Mouse (Mus musculus): ENCODE results near the gene Rims3. TPM values are rescaled to one million over a fixed set of nuclear protein-coding genes. Genes with fewer than 3 reads are reported as not detected.

The Rims3 gene
- polyA plus RNA-seq, 1 experiment from 2014 or later: 1.1 TPM

DNA sequence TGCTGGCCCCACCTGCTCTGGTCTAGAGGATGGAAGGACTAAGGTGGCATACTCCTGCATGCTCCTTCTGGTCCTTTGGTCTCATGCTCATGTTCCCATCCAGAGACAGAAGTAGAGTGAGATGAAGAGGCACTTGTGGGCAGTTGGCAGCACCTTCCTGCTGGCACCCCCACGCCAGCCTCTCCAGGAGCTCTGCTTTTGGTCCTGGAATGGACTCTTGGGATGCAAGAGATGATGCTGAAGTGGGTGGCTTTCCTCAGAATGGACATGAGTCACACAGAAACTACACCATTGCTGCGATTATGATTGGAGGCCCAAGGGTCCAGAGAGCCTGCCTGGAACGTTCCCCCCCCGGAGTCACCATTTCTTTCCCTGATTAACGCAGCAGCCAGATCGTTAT, 5.7 kb upstream of the Rims3 start:
- Histone ChIP-seq H3K9me3 (ENCODE audit: low read depth, low read length) (no peaks in the 10 kb centered on the region), H3K27me3 (ENCODE audit: insufficient read depth, low read length) (no peaks in the 10 kb centered on the region), H3K36me3 (ENCODE audit: insufficient read depth) (no peaks in the 10 kb centered on the region), H3K4me2 (no peak overlapping the region), H3K27ac (ENCODE audit: low read depth) (no peak overlapping the region), H3K4me1 (ENCODE audit: insufficient read depth) (no peaks in the 10 kb centered on the region), H3K4me3 (ENCODE audit: low read depth, low read length) (no peak overlapping the region), H3K9ac (no peak overlapping the region)
- TF ChIP-seq CTCF (IDR thresholded peaks at IDR 0.05; ENCODE audit: low read depth): no peak
- ATAC-seq (ENCODE audit: insufficient read depth): no peak
- 70% methylated on average over 6 of the region's 6 CpGs for WGBS
- no peak for DNase-seq

DNA sequence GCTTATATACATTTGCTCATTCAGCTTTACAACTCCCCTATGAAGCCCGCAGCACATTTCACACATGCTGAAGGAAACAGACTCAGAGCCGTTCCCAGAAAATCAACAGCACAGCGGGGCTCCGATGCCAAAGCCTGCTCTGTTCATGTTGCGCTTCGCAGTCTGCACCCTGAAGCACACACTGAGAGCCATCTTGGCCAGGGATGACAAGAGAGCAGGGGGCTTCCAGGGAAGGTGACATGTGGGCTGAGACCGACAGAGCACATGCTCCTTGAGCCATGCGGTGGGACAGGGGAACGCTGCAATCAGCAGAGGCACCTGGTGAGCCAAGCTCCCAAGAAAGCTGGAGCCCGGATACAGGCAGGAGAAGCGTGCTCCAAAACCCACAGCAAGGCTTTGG, 5.2 kb upstream of the Rims3 start:
- DNase-seq: no peak
- H3K27ac ChIP-seq (ENCODE audit: low read depth): no peak overlapping the region
- H3K4me2 ChIP-seq: no peak overlapping the region
- 60% methylated on average over 11 of the region's 11 CpGs for WGBS
- H3K4me1 ChIP-seq (ENCODE audit: insufficient read depth): no peaks in the 10 kb centered on the region
- peaks cover 2% of the 10 kb centered on the region; the same call in 1 of the 2 replicates for H3K27me3 ChIP-seq (ENCODE audit: insufficient read depth, low read length)
- H3K36me3 ChIP-seq (ENCODE audit: insufficient read depth): no peaks in the 10 kb centered on the region
- TF ChIP-seq CTCF (IDR thresholded peaks at IDR 0.05; ENCODE audit: low read depth): no peak
- H3K4me3 ChIP-seq (ENCODE audit: low read depth, low read length): no peak overlapping the region
- no peak for ATAC-seq (ENCODE audit: insufficient read depth)
- H3K9ac ChIP-seq: no peak overlapping the region
- no peaks in the 10 kb centered on the region for H3K9me3 ChIP-seq (ENCODE audit: low read depth, low read length)

DNA sequence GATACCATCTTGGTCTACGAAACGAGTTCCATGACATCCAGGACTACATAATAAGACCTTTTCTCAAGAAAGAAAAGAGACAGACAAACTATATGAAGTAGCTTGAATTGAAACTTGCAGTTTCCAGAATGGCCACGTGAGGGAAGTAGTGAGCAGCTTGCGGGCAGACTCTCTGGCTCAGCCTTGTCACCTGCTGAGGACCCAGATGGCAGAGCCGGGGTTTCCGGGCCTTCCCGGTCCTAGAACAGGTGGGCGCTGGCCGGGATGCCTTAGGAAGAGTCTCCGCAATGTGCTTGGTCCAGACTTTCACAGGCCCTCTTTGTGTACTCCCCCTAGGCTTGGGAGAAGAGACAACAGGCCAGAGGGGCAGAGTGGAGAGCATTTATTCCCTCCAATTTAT, 3.7 kb upstream of the Rims3 start:
- Histone ChIP-seq H3K36me3 (ENCODE audit: insufficient read depth) (no peaks in the 10 kb centered on the region), H3K9ac (no peak overlapping the region), H3K4me1 (ENCODE audit: insufficient read depth) (no peaks in the 10 kb centered on the region), H3K4me3 (ENCODE audit: low read depth, low read length) (no peak overlapping the region), H3K27ac (ENCODE audit: low read depth) (no peak overlapping the region), H3K27me3 (ENCODE audit: insufficient read depth, low read length) (peaks cover 17% of the 10 kb centered on the region), H3K9me3 (ENCODE audit: low read depth, low read length) (no peaks in the 10 kb centered on the region), H3K4me2 (no peak overlapping the region)
- TF ChIP-seq CTCF (IDR thresholded peaks at IDR 0.05; ENCODE audit: low read depth): peak; percentile 87
- ATAC-seq (ENCODE audit: insufficient read depth) (0 out of 2 replicates have a peak, but pooled peaks have one; percentile 32), DNase-seq (peak; percentile 89)
- 3% methylated on average over 10 of the region's 10 CpGs for WGBS

DNA sequence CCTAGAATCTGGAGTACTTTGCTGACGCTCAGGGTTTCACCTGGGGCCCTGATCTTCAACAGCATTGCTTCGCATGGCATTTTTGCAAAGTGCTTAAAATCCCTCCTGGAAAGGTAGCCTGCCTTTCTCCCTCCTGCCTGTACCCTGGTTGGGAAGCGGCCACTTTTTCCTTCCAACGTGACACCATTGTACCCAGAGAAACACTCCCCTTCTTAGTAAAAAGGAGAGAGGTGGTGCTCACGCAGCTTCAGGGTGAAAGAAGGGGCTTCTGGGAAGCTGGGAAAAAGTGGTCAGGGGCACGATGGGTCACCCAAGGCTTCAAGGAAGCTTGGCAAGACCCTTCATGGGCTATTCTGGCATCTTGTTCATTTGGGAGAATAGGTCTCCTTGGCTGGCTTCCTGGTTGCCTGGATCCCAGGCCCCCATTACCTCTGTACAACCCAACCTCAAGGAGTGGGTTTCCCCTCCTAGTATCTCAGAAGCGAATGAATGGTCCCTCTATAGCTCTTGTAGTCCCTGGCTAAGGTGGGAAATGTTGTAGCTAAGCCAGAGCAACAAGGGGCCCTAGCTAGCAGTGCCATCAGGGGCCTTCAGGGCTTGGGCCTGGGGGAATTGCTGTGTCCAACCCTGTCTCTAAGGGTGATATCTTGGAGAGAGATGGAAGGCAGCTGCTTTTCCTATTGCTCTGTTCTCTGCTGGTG, 894 bp downstream of the Rims3 start:
- 24% methylated on average over 7 of the region's 7 CpGs for WGBS

DNA sequence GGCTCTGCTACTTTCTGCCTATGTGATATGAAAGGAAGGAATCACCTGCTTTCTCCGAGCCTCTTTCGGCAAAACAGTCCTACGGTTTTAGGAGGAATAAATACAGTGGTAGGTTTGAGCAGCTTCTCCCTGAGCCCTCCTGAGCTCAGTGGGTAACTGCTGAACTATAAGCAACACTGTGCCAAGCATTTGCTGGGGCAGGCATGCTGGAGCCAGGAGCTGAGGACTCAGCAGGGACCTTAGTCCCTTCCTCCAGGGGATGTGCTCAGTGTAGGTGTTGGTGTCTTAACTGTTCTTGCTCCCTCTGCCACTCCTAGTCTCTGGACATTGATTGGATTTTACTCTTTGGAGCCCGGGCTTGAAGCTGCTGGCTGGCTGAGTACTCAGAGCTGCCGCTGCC, 1.8 kb downstream of the Rims3 start:
- H3K4me3 ChIP-seq (ENCODE audit: low read depth, low read length): no peak overlapping the region
- H3K27ac ChIP-seq (ENCODE audit: low read depth): no peak overlapping the region
- DNase-seq: no peak
- no peaks in the 10 kb centered on the region for H3K36me3 ChIP-seq (ENCODE audit: insufficient read depth)
- TF ChIP-seq CTCF (IDR thresholded peaks at IDR 0.05; ENCODE audit: low read depth): no peak
- no peaks in the 10 kb centered on the region for H3K9me3 ChIP-seq (ENCODE audit: low read depth, low read length)
- 38% methylated on average over 5 of the region's 5 CpGs for WGBS
- no peaks in the 10 kb centered on the region for H3K4me1 ChIP-seq (ENCODE audit: insufficient read depth)
- peaks cover 31% of the 10 kb centered on the region for H3K27me3 ChIP-seq (ENCODE audit: insufficient read depth, low read length)
- H3K4me2 ChIP-seq: no peak overlapping the region
- no peak for ATAC-seq (ENCODE audit: insufficient read depth)
- H3K9ac ChIP-seq: no peak overlapping the region

More for the DNA sequence above, 894 bp downstream of the Rims3 start:
- peaks cover 31% of the 10 kb centered on the region for H3K27me3 ChIP-seq (ENCODE audit: insufficient read depth, low read length)
- no peak for TF ChIP-seq CTCF (IDR thresholded peaks at IDR 0.05; ENCODE audit: low read depth)
- no peak for DNase-seq
- H3K4me1 ChIP-seq (ENCODE audit: insufficient read depth): no peaks in the 10 kb centered on the region
- ATAC-seq (ENCODE audit: insufficient read depth): no peak
- H3K4me2 ChIP-seq: peak overlapping the region; percentile 91
- H3K4me3 ChIP-seq (ENCODE audit: low read depth, low read length): peak overlapping the region; percentile 49
- H3K36me3 ChIP-seq (ENCODE audit: insufficient read depth): no peaks in the 10 kb centered on the region
- no peak overlapping the region for H3K9ac ChIP-seq
- H3K27ac ChIP-seq (ENCODE audit: low read depth): no peak overlapping the region
- no peaks in the 10 kb centered on the region for H3K9me3 ChIP-seq (ENCODE audit: low read depth, low read length)

DNA sequence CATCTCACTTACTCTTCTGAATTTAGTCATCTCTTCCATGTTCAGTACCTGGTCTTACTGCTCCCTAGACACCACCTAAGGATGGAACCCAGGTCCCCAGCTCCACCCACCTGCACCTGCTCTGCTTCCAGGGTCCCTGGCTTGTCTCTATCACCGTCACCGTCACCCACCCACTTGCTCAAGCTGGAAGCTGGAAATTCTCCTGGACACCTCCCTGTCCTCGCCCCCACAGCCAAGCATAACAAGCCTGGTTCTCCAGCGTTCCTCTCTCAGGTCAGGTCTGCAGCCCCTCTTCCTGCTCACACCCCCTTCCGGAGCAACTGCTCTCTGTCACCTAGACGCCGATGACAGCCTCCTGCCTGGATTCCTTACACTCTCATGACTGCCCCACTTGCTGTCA, 5.2 kb downstream of the Rims3 start:
- Histone ChIP-seq H3K9ac (no peak overlapping the region), H3K4me3 (ENCODE audit: low read depth, low read length) (no peak overlapping the region), H3K27ac (ENCODE audit: low read depth) (no peak overlapping the region), H3K4me2 (no peak overlapping the region), H3K36me3 (ENCODE audit: insufficient read depth) (no peaks in the 10 kb centered on the region), H3K9me3 (ENCODE audit: low read depth, low read length) (no peaks in the 10 kb centered on the region), H3K4me1 (ENCODE audit: insufficient read depth) (no peaks in the 10 kb centered on the region), H3K27me3 (ENCODE audit: insufficient read depth, low read length) (peaks cover 25% of the 10 kb centered on the region)
- 49% methylated on average over 7 of the region's 7 CpGs for WGBS
- no peak for TF ChIP-seq CTCF (IDR thresholded peaks at IDR 0.05; ENCODE audit: low read depth)
- DNase-seq (no peak), ATAC-seq (ENCODE audit: insufficient read depth) (no peak)

DNA sequence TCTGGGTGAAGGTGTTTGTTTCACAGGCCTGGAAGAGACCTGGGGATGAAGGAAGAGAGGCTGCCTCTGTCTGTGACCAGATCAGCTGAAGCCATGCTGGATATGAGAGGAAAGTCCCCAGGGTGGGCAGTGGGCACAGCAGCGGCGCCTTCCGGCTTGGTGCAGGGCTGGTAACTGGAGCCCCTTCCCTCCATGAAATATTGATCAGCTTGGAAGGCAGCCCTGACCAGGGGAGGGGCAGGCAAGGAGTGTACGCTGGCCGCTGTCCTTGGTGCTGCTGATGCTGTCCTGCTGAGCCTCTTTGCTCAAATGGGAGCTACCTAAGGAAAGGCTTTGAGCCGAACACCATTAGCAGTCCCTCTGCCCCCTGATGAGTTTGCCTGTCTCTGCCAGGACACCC, 11.6 kb downstream of the Rims3 start:
- Histone ChIP-seq H3K9ac (no peak overlapping the region), H3K4me3 (ENCODE audit: low read depth, low read length) (no peak overlapping the region), H3K27ac (ENCODE audit: low read depth) (no peak overlapping the region), H3K27me3 (ENCODE audit: insufficient read depth, low read length) (no peaks in the 10 kb centered on the region), H3K36me3 (ENCODE audit: insufficient read depth) (no peaks in the 10 kb centered on the region), H3K4me2 (no peak overlapping the region), H3K4me1 (ENCODE audit: insufficient read depth) (no peaks in the 10 kb centered on the region), H3K9me3 (ENCODE audit: low read depth, low read length) (no peaks in the 10 kb centered on the region)
- DNase-seq: peak; percentile 90
- TF ChIP-seq CTCF (IDR thresholded peaks at IDR 0.05; ENCODE audit: low read depth): no peak
- ATAC-seq (ENCODE audit: insufficient read depth): peak; percentile 54; the same call in 1 of the 2 replicates
- 5% methylated on average over 6 of the region's 6 CpGs for WGBS
